Mouse (Mus musculus): ENCODE results near the gene Vmn2r46.
"Not testable (repeated sequence)": the region's sequence is repeated elsewhere in the genome, so short reads cannot be mapped to it uniquely, and the experiment has no call there.

The Vmn2r46 gene

DNA sequence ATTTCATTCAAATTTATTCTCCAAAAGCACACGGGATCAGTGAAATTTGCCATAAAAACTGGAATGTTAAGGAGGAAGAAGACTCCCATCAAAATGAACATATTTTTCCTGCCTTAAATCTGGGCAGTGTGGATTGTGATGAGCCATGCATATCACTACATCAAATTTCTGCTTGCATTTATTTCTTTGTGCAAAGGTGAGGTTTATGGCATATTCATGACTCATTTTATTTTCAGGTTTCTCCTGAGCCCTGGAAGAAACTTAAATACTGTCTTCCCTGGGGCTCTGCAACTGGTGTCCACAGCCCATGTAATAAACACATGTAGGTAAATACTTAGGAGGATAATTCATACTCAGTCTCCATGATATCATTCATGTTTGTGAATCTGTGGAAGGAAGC, at the start of gene Vmn2r46:
TSS of gene Vmn2r46 (minus strand) at position 101 of the 400 bp plus-strand sequence.
- not testable (repeated sequence) for DNase-seq (ENCODE audit: low spot score in 2 of 2)
